Mouse (Mus musculus) lung, adult 2 months (tissue): Measurements from ENCODE around the gene Acrbp.

Source experiments
- CTCF ChIP-seq: fragments of 200-500 bp; IDR thresholded peaks from 2 replicates; pipeline ENCODE4 v1.5.1; 2011; ENCODE audit warnings: mild to moderate bottlenecking, low read length, control low read depth; ENCODE audit not compliant: insufficient read depth
- POLR2A ChIP-seq: fragments of 200-500 bp; IDR thresholded peaks from 2 replicates; pipeline ENCODE4 v1.6.1; 2011; ENCODE audit warnings: low read depth, mild to moderate bottlenecking, control low read depth, low read length, borderline replicate concordance; ENCODE audit errors: extremely low read depth

GRCm38 (mm10) chr6:125005086-125005485 lies 44.4 kb upstream of the Acrbp start:
- no peak for TF ChIP-seq POLR2A
- TF ChIP-seq CTCF = no peak
